ENCODE assay signal across 9 mouse cellular contexts in the genomic region with DNA sequence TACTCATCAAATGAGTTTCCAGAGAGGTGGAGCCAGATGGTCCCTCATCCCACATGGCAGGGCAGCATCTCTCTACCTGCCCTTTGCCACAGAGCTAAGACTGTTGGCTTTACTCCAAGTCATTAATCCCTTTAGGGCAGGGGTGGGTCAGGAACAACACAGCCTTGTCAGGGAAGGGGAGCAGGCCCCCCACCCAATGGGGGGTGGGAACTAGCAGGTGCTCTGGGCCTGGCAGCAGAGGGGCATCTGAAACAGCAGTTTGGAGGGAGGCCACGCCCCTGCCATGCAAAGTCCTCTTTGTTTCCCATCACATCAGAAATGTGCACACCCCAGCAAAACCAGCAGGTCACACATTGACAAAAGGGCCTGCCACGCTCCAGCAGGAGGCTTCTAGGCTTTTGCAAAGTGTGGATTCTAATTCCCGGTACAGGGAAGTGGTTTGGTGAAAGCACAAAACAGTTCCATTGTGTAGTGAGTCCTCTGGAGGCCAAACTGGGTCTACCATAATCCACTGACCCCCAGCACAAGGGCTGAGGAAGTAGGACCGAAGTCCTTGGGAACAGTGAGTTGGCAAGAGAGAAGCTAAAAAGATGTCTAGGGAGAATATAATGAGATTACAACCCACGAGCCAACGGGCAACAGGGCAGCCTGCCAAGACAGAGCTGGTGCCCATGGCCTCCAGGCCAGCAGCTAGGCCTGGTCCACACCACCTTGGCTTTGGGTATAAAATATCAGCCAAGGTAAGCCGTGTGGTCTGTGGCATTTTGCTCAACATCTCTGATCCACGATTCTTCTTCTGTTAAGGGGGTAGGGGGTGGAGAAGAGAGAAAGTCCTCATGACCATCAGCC. TPM values are rescaled to one million over a fixed set of nuclear protein-coding genes. Genes with fewer than 3 reads are reported as not detected.
DNase-seq lines count a peak whose midpoint lies in the region; ATAC-seq and TF ChIP-seq lines count a peak whose summit lies in the region.
"Had no signal": no experiment of that assay in that cellular context is flagged by ENCODE, and none has a peak within 500 bp of the region (broad histone marks: within the 10 kb centered on the region; RNA-seq: fewer than 3 reads in every experiment).

No protein-coding gene starts in this region.

- H3K27me3 ChIP-seq in forebrain, embryonic 13.5 days: no peaks in the 10 kb centered on the region
- H3K27me3 ChIP-seq in midbrain, postnatal 0 days (ENCODE audit: insufficient read depth, low read length): no peaks in the 10 kb centered on the region

- no peak overlapping the region for H3K4me3 ChIP-seq in forebrain, embryonic 13.5 days
- H3K4me3 ChIP-seq in midbrain, postnatal 0 days (ENCODE audit: low read depth, low read length): no peak overlapping the region
- H3K4me3 ChIP-seq: megakaryocyte, embryonic 14.5 days had no signal

- H3K27ac ChIP-seq in forebrain, embryonic 13.5 days: no peak overlapping the region; the same call in 1 of the 2 replicates
- H3K27ac ChIP-seq in midbrain, postnatal 0 days (ENCODE audit: low read depth, low read length): no peak overlapping the region

- H3K4me1 ChIP-seq in forebrain, embryonic 13.5 days: peaks cover 20% of the 10 kb centered on the region
- H3K4me1 ChIP-seq in midbrain, postnatal 0 days (ENCODE audit: insufficient read depth, low read length): 0 out of 2 replicates have a peak, but pooled peaks cover 4% of the 10 kb centered on the region

- 0 out of 2 replicates have a peak, but pooled peaks have one; percentile 36 for ATAC-seq in forebrain, embryonic 13.5 days
- no peak for ATAC-seq in midbrain, postnatal 0 days (ENCODE audit: low FRiP score)
- no peak for ATAC-seq in inflammation-experienced regulatory T-cells, adult 6 months

- no peak overlapping the region for H3K4me2 ChIP-seq in forebrain, embryonic 13.5 days
- H3K4me2 ChIP-seq in midbrain, postnatal 0 days (ENCODE audit: low read depth, low read length, poor library complexity, severe bottlenecking): no peak overlapping the region

- no peaks in the 10 kb centered on the region for H3K9me3 ChIP-seq in forebrain, embryonic 13.5 days (replicated peaks)
- no peaks in the 10 kb centered on the region for H3K9me3 ChIP-seq in midbrain, postnatal 0 days (ENCODE audit: low read length)

- H3K9ac ChIP-seq in forebrain, embryonic 13.5 days: no peak overlapping the region
- no peak overlapping the region for H3K9ac ChIP-seq in midbrain, postnatal 0 days (replicated peaks; ENCODE audit: low read length, poor library complexity, severe bottlenecking)

- H3K36me3 ChIP-seq in forebrain, embryonic 13.5 days (ENCODE audit: poor library complexity, severe bottlenecking): no peaks in the 10 kb centered on the region
- no peaks in the 10 kb centered on the region for H3K36me3 ChIP-seq in midbrain, postnatal 0 days (ENCODE audit: insufficient read depth, low read length)

- peak; percentile 18 to 36 for DNase-seq in layer of hippocampus, postnatal 14 days (ENCODE audit: low spot score in 2 of 2)
- DNase-seq in layer of hippocampus, adult 9-11 months: no peak
- DNase-seq in kidney, adult 8-10 months: peak; percentile 65 to 71
- peak; percentile 58 for DNase-seq in midbrain, postnatal 0 days (ENCODE audit: low spot score)
- DNase-seq in urinary bladder, adult 2 months (ENCODE audit: low spot score): no peak
- no peak for DNase-seq in gastrocnemius, postnatal 25 days

- TF ChIP-seq CTCF in midbrain, postnatal 0 days (IDR thresholded peaks at IDR 0.05): no peak

- 35% methylated on average over 8 of the region's 8 CpGs for WGBS in forebrain, embryonic 13.5 days
- WGBS in midbrain, postnatal 0 days: 40% methylated on average over 8 of the region's 8 CpGs

RNA-seq across cellular contexts. Expression of a gene that starts 26.7 kb away (rescaled TPM):
- 1 to 10 TPM; 3.7 to 4.2 TPM for total RNA-seq in layer of hippocampus, postnatal 14 days (2021)
- polyA plus RNA-seq in forebrain, embryonic 13.5 days (2015; fragmentation: Nextera tagmentation; extraction: Ambion mirVana): 3.0 and 3.4 TPM in 2 replicates
- total RNA-seq in midbrain, postnatal 0 days (2014; rRNA removed): 1.9 and 2.1 TPM in 2 replicates
- 0.56 and 0.69 TPM in 2 replicates for polyA plus RNA-seq in midbrain, postnatal 0 days (2015; fragmentation: Nextera tagmentation; extraction: Ambion mirVana)
- polyA plus RNA-seq in urinary bladder, adult 2 months (2012; rRNA removed): 1.7 and 1.9 TPM in 2 replicates
- 10 to 100 TPM; 17.9 to 43.9 (median 38.3) TPM for polyA plus RNA-seq in inflammation-experienced regulatory T-cells, adult 6 months (2017; shearing (Covaris generic))
- total RNA-seq in gastrocnemius, postnatal 25 days (2021): 1 to 10 TPM; 3.3 to 6.1 TPM

Comparison
In these comparisons a context has a peak if more than half of its experiments do, and no peak if none do; other contexts are left out.
1. DNase-seq: peak in layer of hippocampus, postnatal 14 days (2 of 2), kidney, adult 8-10 months (2 of 2) and midbrain, postnatal 0 days (single experiment); none in layer of hippocampus, adult 9-11 months (single experiment), urinary bladder, adult 2 months (single experiment) and gastrocnemius, postnatal 25 days (single experiment).